Mouse (Mus musculus): ENCODE data around the gene Hspd1.

GRCm38 (mm10) chr1:55134301-55134700 lies 46.3 kb upstream of the Hspd1 start:
- no peak for TF ChIP-seq CTCF (IDR thresholded peaks at IDR 0.05; ENCODE audit: control insufficient read depth, insufficient read depth, insufficient read length)
- TF ChIP-seq USF1 (IDR thresholded peaks at IDR 0.05; ENCODE audit: low read depth): no peak
- TF ChIP-seq MAX (IDR thresholded peaks at IDR 0.05): no peak
- TF ChIP-seq CEBPB (IDR thresholded peaks at IDR 0.05; ENCODE audit: low read depth): no peak
